Mouse (Mus musculus) cerebellum, adult 8-10 months (tissue): ENCODE measurements at regions not wholly inside any gene's neighbourhood (a gene's known extent, or its start where the extent isn't known, plus 50 kb on each side); places are given as distances from the start of the nearest gene placed in this dataset.

Source experiments
- DNase-seq: peaks from one replicate; pipeline ENCODE4 v3.0.0; 2022

GRCm38 (mm10) chr3:50953456-50953855 lies 270.8 kb upstream of the Noct start:
- no peak for DNase-seq

DNA sequence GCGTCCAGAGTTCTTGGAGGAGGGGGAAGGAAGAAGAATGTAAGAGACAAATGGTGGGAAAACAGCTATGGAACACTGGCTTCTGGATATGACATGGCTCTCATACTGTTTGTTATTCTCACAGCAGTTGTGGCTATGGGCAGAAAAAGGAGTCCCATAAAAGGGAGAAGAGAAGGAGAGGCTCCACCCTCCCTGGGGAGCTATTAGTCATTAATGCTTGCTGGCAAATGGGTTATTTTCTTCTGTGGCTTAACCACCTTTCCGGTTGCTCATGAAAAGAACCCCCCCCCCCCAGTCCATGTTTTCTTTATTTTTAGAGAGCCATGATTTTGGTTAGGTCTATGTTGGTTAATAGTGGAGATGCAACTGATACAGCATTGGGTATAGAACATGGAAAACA lies 253.9 kb upstream of the Noct start:
- DNase-seq: no peak

GRCm38 (mm10) chr3:50973081-50973480 lies 251.2 kb upstream of the Noct start:
- no peak for DNase-seq

GRCm38 (mm10) chr3:50976141-50976780 lies 248.0 kb upstream of the Noct start:
- DNase-seq: no peak

DNA sequence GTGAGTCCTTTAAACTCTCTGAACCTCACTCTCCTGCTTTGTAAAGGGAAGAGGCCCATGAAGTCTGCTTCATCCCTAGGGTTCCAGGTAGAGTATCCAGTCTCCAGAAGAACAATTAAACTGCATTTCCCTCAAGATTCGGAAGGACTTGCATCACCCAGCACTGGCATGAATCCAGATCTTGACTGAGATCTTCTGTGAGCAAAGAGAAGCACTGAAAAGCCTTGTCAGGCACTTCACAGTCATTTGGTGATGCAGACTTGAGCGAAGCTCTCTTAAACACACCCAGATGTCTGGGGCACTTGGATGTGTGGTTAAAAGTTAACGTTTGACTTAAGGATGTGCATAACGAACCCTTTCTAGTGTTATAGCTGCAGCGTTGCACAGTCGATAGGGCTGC lies 247.4 kb upstream of the Noct start:
- DNase-seq: no peak

- no peak for DNase-seq
These were observed 245.6 kb upstream of the Noct start for GRCm38 (mm10) chr3:50978636-50979035.

GRCm38 (mm10) chr3:50979592-50979991 lies 244.7 kb upstream of the Noct start:
- no peak for DNase-seq

DNA sequence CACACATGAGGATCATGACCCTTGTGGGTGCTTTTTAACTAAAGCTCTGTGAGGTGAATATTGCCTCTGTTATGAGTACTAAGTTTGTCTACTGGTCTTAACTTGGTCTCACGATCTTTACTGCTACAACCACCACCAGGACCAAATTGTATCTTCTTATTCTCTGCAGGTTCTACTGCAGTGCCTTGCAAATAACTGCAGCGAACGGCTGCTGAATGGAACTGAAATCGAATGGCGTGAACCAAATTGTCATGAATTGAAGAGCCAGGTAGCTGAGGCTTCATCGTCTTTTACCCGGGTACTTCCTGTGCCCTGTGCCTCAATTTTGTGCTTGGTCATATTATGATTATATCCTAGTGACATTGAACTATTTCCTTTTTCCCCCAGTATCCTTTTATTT lies 242.5 kb upstream of the Noct start:
- DNase-seq: no peak

- DNase-seq: no peak
These were observed 241.6 kb upstream of the Noct start for GRCm38 (mm10) chr3:50982649-50983048.

DNA sequence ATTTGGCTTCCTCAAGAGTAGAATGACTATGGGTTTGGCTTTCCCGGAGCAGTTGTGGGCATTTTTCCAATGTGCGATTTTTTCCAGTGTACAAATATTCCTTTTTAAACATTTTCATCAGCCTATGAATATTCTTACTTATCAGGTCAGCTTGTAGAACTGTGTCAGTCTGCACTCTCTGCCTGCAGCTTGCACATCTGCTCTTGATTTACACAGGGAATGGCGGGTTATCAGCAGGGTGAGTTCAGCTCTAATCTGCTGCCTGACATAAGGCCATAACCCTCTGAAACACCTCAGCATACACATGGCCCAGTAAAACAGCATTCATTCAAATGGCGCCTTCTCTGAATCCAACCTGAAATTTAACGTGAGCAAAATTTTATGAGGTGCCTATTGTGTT lies 241.1 kb upstream of the Noct start:
- no peak for DNase-seq

DNA sequence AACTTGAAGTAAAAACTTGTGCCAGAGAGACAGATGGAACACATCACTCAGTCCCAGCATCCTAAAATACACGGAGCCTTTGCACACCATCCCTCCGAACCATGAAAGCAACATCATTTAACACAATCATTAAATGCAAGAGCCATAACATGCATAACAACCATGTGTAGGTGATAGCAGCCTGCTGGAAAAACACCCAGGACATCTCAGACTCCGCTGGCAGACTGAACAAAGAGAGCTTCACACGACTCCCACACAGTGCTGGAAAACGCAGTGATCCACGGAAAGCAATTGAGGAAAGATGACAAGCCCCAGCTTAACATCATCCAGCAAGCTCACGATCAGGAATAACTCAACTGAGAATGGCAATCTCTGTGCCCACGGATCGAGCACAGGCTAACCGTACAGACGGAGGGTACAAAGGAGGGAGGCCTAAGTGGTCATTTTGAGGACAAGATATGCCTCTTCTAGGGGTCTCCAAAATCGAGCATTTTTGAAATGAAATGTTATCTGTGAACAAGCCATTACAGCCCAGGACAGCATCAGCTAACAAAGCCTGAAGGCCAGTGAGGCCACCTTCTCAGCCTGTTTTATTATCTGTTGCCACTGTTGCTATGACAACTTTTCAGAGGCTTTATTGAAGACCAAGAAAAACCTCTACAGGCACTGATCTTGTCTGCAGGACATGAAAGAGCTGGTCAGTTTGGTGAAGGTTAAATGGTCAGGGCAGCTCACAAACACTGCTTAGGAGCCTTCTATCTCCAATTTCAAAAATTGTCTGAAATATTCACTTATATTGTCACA lies 240.1 kb upstream of the Noct start:
- DNase-seq: no peak

DNA sequence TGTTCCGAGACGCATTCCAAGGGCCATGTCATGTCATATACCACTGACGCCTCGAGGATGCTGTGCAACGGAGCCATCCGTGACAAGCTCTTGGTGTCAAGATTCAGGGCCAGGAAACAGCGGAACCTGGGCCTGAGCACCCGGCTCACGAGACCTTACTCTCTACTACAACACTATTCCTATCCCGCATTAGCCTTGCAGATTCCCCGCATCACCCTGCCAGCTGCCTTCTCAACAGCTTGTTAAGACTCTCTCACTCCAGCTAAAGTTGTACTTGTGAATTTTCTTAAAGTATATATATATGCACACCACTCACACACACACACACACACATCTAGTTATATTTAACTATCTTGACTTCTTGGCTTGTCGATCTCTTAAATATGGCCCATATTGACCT lies 236.4 kb upstream of the Noct start:
- DNase-seq: no peak

GRCm38 (mm10) chr3:50990810-50991209 lies 233.4 kb upstream of the Noct start:
- DNase-seq: no peak

DNA sequence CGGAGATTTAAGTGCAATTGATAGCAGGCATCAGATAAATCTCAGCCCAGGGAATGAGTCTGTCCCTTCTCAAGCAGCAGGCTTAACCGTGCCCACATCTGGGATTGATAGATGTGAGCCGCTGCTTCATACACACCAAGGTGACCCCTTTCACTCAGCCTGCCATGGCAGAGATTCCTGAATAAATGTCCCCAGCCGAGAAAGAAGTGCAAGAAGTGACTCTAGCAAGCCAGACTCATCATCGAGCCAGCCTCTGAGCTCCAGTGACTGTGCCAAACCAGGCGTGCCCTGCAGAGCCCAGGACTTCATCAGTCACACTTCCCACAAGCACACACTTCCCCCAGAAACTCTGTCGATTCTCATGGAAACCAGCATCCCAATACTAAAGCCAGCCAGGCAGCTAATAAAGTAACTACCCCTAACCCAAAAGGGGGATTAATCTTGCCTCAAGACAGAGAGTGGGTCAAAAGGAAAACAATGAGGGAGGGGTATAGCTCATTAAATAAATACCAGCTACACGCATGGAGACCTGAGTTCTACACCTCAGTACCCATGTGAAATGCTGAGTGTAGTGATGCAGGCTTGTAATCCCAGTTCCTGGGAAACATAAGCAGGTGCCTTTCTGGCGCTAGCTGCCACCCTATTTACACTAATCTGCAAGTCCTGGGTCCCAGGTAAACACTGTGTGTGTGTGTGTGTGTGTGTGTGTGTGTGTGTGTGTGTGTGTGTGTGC lies 231.5 kb upstream of the Noct start:
- no peak for DNase-seq

DNA sequence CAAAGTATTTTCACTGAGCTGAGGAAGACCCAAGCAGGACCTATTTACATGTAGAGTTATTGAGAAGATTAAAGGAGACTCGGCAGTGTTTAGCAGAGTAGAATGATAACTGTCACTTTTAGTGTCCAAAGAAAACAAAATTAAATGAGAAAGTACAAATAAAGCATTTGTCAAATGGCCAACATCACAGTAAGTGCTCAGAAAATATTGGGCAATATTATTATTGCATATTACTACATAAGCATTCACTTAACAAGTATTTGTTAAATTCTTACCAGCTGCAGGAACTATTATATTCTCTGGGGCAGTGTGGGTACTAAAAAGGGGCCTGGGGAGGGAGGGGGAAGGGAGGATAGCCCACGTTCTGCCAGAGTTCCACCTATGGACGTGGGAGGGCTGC lies 224.5 kb upstream of the Noct start:
- DNase-seq: no peak

DNA sequence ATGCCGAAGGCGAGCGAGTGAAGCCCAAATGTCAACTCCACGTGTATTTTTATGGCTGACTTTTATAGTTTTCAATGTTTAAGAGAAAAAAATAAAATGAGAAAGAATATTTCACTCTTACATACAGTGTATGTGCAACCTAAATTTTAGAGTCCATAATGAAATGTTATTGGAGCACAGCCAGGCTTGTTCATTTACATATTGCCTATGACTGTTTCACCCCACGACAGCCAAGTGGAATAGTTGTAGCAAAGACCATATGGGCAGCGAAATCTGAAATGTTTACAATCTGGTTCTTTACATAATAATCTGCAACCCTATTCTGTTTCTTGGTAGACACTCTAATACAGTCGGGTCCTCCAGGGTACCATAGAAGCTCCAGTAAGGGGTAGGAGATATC lies 223.3 kb upstream of the Noct start:
- no peak for DNase-seq

DNA sequence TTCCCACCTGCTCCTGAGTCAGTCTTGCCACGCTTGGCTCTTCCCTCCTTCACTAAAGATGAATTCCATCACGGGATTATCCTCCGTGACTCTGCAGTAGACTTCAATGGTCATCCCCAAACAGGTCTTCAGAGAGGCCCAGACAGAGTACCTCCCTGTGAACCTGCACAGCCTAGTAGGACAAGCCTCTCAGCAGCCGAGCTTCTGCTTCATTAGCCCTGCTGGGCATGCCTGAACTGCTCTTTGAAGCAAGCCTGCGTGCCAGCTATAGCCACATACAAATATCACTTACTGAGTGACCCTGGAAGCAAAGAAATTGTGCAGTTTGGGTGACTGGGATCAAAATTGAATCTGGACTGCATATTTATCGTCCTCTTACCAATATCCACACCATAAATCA lies 221.6 kb upstream of the Noct start:
- DNase-seq: no peak

- DNase-seq: no peak
These were observed 220.6 kb upstream of the Noct start for GRCm38 (mm10) chr3:51003506-51004170.

- DNase-seq: no peak
These were observed 220.0 kb upstream of the Noct start for GRCm38 (mm10) chr3:51004216-51004615.

DNA sequence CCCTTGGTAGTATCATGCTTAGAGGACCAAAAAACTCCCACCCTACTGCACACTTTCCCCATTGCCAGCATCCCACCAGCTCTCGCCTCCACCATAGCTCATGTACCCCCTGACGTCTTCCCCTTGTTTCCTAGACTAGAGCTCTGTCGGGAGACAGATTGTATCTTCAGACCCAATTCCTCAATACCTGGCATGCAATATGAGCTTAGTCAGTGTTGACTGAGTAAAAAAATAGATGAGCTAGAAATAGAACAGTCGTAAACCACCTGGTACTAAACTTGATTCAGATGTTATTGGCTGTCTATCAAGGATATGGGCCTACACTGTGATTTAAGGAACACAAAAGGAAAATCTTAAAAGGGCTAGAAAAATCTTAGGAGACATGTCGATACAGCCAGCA lies 215.1 kb upstream of the Noct start:
- no peak for DNase-seq

- DNase-seq: no peak
These were observed 204.4 kb upstream of the Noct start for GRCm38 (mm10) chr3:51019650-51020346.

DNA sequence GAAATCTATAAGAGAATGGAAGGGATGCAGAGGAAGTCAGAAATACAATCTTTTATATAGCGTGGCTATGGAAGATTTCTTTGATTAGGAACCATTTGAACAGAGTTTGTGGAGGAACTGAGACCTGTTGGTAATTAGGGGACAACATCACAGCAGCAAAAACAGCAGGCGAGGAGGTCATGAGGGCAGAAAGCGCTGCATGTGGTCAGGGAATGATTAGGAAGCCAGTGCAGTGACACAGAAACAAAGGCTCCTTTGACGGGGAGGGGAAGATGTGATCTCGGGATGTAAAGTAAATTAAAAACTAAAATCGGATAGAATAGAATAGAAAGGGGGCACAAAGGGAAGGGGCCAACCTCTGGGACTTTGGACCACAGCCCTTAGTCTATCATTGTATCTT lies 199.6 kb upstream of the Noct start:
- DNase-seq: no peak

GRCm38 (mm10) chr3:51031821-51032220 lies 192.4 kb upstream of the Noct start:
- DNase-seq: no peak
